Mouse (Mus musculus) cerebellum, adult 18-20 months (tissue): ENCODE results near the gene Gm4450.
"Not testable (repeated sequence)": the region's sequence is repeated elsewhere in the genome, so short reads cannot be mapped to it uniquely, and the experiment has no call there.

Experiments
- DNase-seq, 2 experiments: peaks; one replicate each; pipeline ENCODE4 v3.0.0; 2021

The Gm4450 gene

GRCm38 (mm10) chr3:98416426-98417250 lies 40.3 kb downstream of the Gm4450 start:
- no peak for DNase-seq

GRCm38 (mm10) chr3:98414296-98414695 lies 42.6 kb downstream of the Gm4450 start:
- no peak for DNase-seq

GRCm38 (mm10) chr3:98413733-98414132 lies 43.2 kb downstream of the Gm4450 start:
- DNase-seq = no peak

- not testable (repeated sequence) for DNase-seq
These were observed 46.0 kb downstream of the Gm4450 start for GRCm38 (mm10) chr3:98410619-98411580.

- not testable (repeated sequence) for DNase-seq
These were observed 49.6 kb downstream of the Gm4450 start for GRCm38 (mm10) chr3:98407261-98407780.

GRCm38 (mm10) chr3:98406569-98407144 lies 50.3 kb downstream of the Gm4450 start:
- not testable (repeated sequence) for DNase-seq

- not testable (repeated sequence) for DNase-seq
These were observed 51.0 kb downstream of the Gm4450 start for GRCm38 (mm10) chr3:98405877-98406276.

- peak in 1 of 2 experiments; percentile 53 for DNase-seq
These were observed 52.5 kb downstream of the Gm4450 start for GRCm38 (mm10) chr3:98404268-98404895.
